Mouse (Mus musculus): Measurements from ENCODE around the gene Kazn. TPM values are rescaled to one million over a fixed set of nuclear protein-coding genes. Genes with fewer than 3 reads are reported as not detected.

Gene Kazn
- total RNA-seq, 2 experiments from 2014 or later = 5.2 to 5.9 TPM

DNA sequence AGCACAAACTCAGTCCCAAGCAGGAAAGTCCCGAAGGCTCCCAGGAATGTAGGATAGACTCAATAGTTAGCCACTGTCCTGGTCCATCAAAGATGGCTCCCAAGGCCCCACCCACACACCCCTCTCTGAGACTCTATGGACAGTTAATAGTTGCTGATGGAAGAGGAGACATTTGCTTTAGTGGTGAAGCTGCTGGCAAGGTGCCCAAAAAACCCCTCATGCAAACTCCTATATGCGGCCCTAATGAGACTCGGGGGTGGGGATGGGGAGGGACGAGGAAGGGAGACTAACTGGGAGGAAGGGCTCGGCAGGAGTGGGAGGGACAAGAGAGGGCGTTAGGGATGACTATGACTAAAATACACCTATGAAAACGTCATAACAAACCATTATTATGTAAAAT is 29.7 kb downstream of the Kazn start:
- DNase-seq = no peak

DNA sequence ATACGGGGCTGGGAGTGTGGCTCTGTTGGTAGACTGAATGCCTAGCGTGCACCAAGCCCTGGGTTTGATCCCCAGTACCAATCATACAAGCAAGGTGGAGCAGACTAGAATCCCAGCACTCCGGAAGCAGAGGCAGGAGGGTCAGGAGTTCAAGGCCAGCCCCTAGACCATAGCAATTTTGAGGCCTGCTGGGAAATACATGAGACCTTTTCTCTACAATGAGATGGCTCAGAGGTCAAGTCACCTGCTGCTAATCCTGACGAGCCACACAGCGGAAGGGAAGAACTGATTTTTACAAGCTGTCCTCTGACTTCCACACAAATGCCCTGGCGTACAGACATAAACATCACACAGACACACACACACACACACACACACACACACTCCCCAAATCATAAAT is 33.5 kb downstream of the Kazn start:
- no peak for DNase-seq
- intact Hi-C loops (cut with DNase I) = no loop called here

More for the DNA sequence above, 29.7 kb downstream of the Kazn start:
- intact Hi-C loops (cut with DNase I) = no loop called here

GRCm38 (mm10) chr4:142196626-142197025 is 42.6 kb downstream of the Kazn start:
- peak in 1 of 2 experiments; percentile 27 for DNase-seq
- intact Hi-C loops (cut with DNase I) = no loop called here

DNA sequence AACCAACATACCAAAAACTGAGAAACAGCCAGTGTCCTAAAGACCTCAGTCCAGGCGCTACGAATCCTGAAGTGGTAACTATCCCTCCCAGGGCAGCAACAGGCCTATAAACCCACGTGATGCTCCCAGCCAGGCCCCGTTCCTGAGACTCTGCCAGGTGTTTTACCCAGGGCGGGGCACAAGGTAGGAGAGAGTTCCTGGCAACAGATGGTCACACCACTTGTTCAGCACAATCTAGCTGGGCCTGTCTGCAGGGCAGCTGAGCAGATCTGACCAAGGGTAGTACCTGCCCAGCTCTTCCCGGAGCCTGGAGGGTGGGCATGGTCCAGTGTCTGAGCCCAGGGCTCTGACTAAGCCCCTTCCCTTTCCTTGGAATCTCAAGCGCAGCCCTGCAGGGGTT is 45.4 kb downstream of the Kazn start:
- peak in 1 of 2 experiments; percentile 42 for DNase-seq
- intact Hi-C loops (cut with DNase I) = no loop called here

GRCm38 (mm10) chr4:142193151-142193578 is 46.0 kb downstream of the Kazn start:
- intact Hi-C loops (cut with DNase I) = no loop called here
- no peak for DNase-seq

- intact Hi-C loops (cut with DNase I) = loop anchor here (5.0 kb wide), 1 partner anchor 38 kb away; no protein-coding TSS in a partner anchor
- DNase-seq = no peak
These were observed 49.2 kb downstream of the Kazn start for GRCm38 (mm10) chr4:142189960-142190359.

DNA sequence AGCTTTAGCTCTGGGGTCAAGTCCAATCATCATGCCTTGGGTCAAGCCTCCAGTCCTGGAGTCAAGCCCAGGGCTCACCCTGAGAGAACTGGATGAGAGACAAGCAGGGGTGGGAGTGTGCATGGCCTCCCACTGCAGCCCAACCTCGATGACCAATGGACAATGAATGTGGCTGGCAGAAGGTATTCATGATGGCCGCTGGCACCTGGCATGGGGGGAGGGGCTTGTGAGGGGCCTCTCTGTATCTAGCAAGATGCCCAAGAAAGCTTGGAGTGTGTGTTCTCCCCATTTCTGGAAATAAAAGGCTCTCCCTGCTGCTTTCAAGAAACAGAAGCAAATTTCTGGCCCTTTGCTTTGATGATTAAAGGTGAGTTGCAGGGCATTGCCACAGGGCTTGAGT is 50.7 kb downstream of the Kazn start:
- intact Hi-C loops (cut with DNase I) = loop anchor here (5.0 kb wide), 1 partner anchor 36 kb away; no protein-coding TSS in a partner anchor
- DNase-seq = no peak

- intact Hi-C loops (cut with DNase I) = loop anchor here (5.0 kb wide), 1 partner anchor 34 kb away; no protein-coding TSS in a partner anchor
- DNase-seq = no peak
These were observed 53.0 kb downstream of the Kazn start for GRCm38 (mm10) chr4:142186155-142186554.

GRCm38 (mm10) chr4:142185533-142185900 is 53.7 kb downstream of the Kazn start:
- intact Hi-C loops (cut with DNase I) = loop anchor here (5.0 kb wide), 1 partner anchor 33 kb away; no protein-coding TSS in a partner anchor
- no peak for DNase-seq

DNA sequence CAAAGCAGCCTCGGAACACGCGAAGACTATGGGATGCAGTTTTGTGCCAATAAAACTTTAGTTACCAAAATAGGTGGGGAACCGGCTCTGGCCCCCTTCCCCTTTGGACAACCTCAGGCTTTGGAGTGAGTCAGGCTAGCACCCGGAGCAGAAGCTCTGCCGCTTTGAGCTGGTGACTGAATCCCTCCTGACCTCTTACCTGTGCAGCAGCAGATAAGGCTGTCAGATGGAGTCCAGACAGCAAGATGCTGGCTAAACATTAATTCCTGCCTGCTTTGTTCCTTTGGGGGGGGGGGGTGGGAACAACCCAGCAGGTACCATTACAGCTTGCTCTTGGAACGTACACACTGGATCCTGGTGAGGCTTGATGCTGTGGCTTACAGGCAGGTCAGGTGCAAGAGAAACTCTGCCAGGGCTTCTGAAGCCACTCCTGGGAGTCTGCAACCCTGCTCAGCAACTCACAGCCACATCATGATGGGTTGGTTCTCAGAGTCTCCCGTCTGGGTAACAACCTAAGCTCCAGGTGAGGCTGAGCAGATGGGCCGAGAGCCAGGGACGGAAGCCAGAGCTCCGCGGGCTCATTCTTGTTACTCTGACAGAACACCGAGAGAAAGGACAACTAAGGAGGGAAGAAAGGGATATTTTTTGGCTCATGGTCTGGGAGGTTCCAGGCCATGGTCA is 54.2 kb downstream of the Kazn start:
- no peak for DNase-seq
- intact Hi-C loops (cut with DNase I) = loop anchor here (5.0 kb wide), 1 partner anchor 33 kb away; no protein-coding TSS in a partner anchor

DNA sequence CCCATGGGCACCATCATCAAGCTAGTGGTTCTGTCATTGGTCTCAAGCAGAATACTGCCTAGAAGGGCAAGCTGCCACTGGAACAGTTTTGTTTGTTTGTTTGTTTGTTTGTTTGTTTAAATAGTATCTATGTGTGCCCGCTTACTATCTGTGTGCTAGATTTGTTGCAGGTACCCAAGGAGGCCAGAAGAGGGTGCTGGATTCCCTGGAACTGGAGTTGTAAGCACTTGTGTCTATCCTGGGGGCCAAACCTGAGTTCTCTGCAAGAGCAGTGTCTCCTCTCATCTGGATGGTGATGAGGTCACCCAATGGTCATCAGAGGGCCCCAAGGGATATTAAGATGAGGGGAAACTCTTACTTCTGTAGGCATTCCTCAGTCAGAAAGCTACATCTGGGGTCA is 55.6 kb downstream of the Kazn start:
- DNase-seq = no peak
- intact Hi-C loops (cut with DNase I) = no loop called here

DNA sequence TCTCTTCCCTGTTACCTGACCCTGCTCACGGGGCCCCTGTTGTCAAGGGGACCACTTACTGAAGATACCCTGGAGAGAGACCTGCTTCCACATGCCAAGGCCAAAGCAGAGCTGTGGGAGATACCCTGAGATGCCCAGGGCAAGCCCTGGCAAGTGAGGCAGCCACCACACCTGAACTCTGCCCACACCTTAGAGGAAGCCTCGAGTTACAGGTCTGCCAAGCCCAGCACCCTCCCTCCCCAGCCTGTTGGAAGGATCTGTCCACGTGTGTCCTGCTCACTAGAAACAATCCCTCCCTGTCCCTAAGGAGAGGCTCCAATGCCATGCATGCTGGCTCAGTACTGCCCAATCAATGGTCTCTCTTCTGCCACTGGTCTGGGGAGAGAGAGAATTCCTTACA is 56.2 kb downstream of the Kazn start:
- no peak for DNase-seq
- intact Hi-C loops (cut with DNase I) = no loop called here

GRCm38 (mm10) chr4:142181646-142182045 is 57.6 kb downstream of the Kazn start:
- no peak for DNase-seq
- intact Hi-C loops (cut with DNase I) = no loop called here

GRCm38 (mm10) chr4:142180874-142181273 is 58.3 kb downstream of the Kazn start:
- DNase-seq = no peak
- intact Hi-C loops (cut with DNase I) = no loop called here

DNA sequence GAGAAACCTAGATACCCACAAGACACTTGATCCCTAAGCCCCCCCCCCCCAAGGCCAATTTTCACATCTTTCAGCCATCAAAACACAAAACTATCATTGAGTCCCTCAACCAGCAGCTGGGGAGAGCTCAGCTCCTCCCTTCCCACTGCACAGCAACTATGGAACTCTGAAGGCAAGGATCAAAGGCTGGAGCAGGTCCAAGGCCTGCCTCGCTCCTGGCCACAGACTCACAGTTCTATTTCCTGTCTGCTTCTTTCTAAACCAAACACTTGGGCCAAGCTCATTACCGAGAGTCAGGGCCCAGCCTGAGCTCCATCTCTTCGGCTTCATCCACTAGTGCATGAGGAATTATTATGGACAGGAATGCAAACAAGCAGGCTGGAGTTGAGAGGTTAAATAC is 58.9 kb downstream of the Kazn start:
- peak; percentile 78 to 82 for DNase-seq

GRCm38 (mm10) chr4:142179531-142179930 is 59.7 kb downstream of the Kazn start:
- peak; percentile 71 to 81 for DNase-seq
- intact Hi-C loops (cut with DNase I) = no loop called here

More for the DNA sequence above, 58.9 kb downstream of the Kazn start:
- intact Hi-C loops (cut with DNase I) = no loop called here

DNA sequence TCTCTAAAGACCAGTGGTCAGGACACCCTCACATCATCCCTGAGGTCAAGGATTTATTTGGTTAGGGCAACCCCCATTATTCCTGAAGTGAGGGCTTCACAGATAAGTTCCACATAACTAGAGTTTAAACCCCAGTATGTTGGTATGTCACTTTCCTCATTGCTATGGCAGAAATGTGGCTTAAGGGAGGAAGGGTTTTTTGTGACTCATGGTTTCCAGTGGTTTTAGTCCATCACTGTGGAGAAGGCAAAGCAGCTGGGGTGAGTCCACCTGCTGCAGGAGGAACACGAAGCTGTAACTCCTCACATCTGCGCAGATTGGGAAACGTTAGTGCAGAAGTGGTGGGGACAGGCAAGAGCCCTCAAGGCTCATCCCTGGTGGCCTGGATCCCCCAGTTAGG is 62.5 kb downstream of the Kazn start:
- no peak for DNase-seq
- intact Hi-C loops (cut with DNase I) = no loop called here

DNA sequence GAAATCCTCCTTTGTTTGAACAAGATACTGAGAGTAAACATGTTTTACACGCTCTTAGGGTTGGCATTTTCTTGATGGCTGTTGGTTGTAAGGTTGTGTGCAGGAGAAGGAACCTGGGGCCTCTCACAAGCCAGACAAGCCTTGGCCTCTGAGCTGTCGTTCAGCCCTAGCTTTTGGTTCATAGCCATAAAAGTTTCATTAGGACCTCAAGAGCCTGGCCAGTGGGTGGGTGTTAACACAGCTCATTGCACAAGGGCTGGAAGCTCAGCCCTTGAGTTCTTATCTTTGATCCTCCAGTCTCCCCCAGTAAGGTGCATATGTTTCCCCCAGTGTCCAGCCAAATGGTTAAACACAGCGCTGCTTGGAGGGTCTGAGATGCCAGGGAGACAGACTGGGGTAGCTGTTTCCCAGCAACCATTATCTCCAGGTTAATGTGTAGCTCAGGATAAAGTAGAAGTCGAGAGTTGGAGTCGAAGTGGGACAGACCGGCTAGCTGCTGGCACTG is 65.2 kb downstream of the Kazn start:
- no peak for DNase-seq
- intact Hi-C loops (cut with DNase I) = no loop called here

- intact Hi-C loops (cut with DNase I) = no loop called here
- no peak for DNase-seq
These were observed 66.3 kb downstream of the Kazn start for GRCm38 (mm10) chr4:142172942-142173341.

DNA sequence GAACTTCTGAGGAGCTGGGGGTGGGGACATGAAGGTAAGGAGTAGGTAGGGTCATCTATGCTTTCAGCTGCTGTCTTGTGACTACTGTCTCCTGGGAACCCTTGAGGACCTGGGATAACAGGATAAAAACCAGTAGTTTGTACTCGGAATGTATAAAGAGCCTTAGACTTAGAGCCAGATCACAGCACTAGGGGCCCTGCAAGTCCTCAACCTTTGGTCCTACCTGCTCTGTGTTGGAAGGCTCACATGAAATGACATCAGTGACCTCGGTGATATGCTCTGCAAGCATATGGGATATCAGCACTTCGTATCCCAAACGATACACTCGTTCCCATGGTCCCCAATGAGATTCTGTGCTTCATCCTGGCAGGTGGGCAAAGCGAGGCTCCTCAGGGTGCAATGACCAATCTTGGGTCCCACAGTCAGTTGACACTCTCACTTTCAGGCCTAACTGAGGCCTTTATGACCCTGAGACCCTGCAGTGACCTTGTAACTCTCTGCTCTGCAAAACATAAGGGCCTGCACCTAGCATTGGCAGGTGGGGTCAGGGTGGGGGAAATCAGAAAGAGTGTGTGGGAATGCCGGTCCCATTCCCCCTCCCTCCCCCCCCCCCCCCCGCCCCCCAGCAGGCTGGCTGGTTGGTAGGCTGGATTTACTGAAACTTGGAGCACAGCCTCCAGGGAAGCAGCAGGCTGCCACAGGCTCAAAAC is 67.3 kb downstream of the Kazn start:
- intact Hi-C loops (cut with DNase I) = no loop called here
- DNase-seq = no peak

DNA sequence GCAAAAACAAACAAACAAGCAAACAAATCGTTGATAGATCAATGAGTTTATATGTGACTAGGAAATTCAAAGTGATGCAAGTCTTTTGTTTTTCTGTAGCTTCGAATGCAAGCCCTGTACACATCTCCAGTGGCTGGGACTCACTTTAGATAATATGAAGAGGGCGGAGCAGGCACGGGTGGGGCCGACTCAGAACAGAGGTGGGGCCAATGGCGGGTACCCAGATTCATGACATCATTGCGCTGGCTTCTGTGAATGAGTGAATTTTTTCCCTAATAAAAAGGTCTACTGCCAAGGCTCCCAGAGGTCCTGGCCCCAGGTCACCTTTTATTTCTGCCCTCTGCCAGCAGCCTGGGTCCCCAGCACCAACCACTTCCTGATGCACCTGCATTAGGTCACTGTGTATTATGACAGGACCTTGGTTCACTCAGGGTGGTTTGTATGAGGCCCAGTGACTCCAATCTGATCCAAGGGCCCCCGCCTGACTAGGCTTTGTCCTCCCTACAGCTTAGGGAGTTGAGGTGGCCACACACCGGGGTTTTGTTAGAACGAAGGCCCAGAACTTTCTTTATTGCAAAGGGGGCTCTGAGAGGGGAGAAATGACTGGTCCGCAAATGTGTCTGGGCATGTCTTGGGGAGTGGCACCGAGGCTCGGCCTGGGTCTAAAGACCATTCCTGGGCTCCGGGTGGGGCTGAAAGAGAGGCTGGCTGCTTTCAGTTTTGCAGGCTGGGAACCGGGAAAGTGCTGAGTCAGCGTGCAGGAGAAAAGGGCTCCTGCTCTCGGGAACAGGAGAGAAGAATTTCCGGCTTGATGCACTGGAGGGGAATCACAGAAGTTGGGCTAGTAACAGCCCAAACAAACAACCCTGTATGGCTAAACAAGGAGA is 68.1 kb downstream of the Kazn start:
- DNase-seq = peak; percentile 37 to 57
- intact Hi-C loops (cut with DNase I) = no loop called here
